Mouse (Mus musculus) lung, embryonic 14.5 days (tissue): ENCODE data around the gene Klhl22. TPM values are rescaled to one million over a fixed set of nuclear protein-coding genes. Genes with fewer than 3 reads are reported as not detected.

Experiments
- ATAC-seq: fragments of 200-750 bp; cut with Nextera tagmentation; 2 replicates; pipeline ENCODE4 v1.8.0; 2017; ENCODE audit warnings: mild to moderate bottlenecking, moderate TSS enrichment, moderate library complexity; ENCODE audit not compliant: insufficient read depth
- DNase-seq: peaks from one replicate; pipeline ENCODE4 v3.0.0-alpha.2; 2015
- H3K27ac ChIP-seq: fragments of 300-500 bp; sonication (generic); 2 replicates; pipeline ENCODE4 v1.5.1; 2014; ENCODE audit warnings: low read depth, mild to moderate bottlenecking, moderate library complexity
- H3K27me3 ChIP-seq: fragments of 300-500 bp; sonication (generic); 2 replicates; pipeline ENCODE4 v1.6.1; 2014; ENCODE audit warnings: low read length, control low read depth; ENCODE audit not compliant: insufficient read depth
- H3K36me3 ChIP-seq: fragments of 300-500 bp; sonication (generic); 2 replicates; pipeline ENCODE4 v1.6.1; 2014; ENCODE audit warnings: control low read depth; ENCODE audit not compliant: insufficient read depth
- H3K4me1 ChIP-seq: fragments of 300-500 bp; sonication (generic); 2 replicates; pipeline ENCODE4 v1.6.1; 2014; ENCODE audit warnings: antibody characterized with exemption, control low read depth; ENCODE audit not compliant: insufficient read depth
- H3K4me2 ChIP-seq: fragments of 300-500 bp; sonication (generic); 2 replicates; pipeline ENCODE4 v1.6.1; 2014; ENCODE audit warnings: mild to moderate bottlenecking
- H3K4me3 ChIP-seq: fragments of 300-500 bp; sonication (generic); 2 replicates; pipeline ENCODE4 v1.5.1; 2014; ENCODE audit warnings: low read depth, low read length
- H3K9ac ChIP-seq: fragments of 300-500 bp; sonication (generic); 2 replicates; pipeline ENCODE4 v1.6.1; 2014
- H3K9me3 ChIP-seq: fragments of 300-500 bp; sonication (generic); 2 replicates; pipeline ENCODE4 v1.6.1; 2016; ENCODE audit warnings: low read depth, low read length, control low read depth
- CTCF ChIP-seq: IDR thresholded peaks from 2 replicates; pipeline ENCODE4 v1.5.1; 2016; ENCODE audit warnings: antibody characterized with exemption, low read depth
- WGBS: fragments of 180-500 bp; shearing (Covaris S2); extraction: QIAGEN DNeasy Blood & Tissue Kit; methylation state at CpG from one replicate; pipeline ENCODE4 v1.1.7; 2014; 5-methylcytosine and 5-hydroxymethylcytosine counted together
- polyA plus RNA-seq: library from polyadenylated mRNA; unstranded; fragments of >200 nt; fragmentation: Nextera tagmentation; extraction: Ambion mirVana; gene quantifications from 2 replicates; pipeline ENCODE4 v1.2.1, GENCODE M21; 2014

Klhl22 gene
- polyA plus RNA-seq, result 67.0 and 70.7 TPM in 2 replicates

DNA sequence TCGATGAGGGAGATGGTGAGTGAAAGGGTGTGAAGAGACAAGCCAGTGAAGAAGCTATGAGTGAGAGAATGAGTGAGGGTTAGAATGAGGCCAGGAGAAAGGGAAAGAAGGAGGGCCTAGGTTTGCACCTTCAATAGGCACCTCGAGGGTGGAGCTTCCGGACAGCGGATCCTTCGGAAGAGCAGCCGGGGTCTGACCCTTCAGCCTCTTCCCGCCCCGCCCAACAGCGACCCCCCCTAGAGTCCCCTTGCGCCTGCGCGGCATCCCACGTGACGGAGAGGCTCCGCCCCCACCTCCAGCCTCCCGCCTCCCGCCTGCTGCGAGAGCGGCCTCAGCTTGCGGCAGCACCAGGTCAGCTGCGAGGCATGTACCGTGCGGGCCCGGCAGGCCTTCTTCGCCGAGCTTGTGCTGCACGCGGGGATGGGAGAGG lies at the start of gene Klhl22:
Gene Klhl22 (plus strand): TSS at position 275 of the 430 bp plus-strand sequence.
- WGBS, result under 1% methylated on average over 22 of the region's 28 CpGs

GRCm38 (mm10) chr16:17717791-17718190 lies 41.6 kb upstream of the Klhl22 start:
- peaks cover 4% of the 10 kb centered on the region for H3K4me1 ChIP-seq

More for the DNA sequence above, at the start of gene Klhl22:
- Histone ChIP-seq H3K9me3 (no peaks in the 10 kb centered on the region), H3K9ac (peak within 1 kb of the TSS; percentile 87), H3K27ac (peak within 1 kb of the TSS; percentile 68; the same call in 1 of the 2 replicates), H3K4me1 (0 out of 2 replicates have a peak, but pooled peaks cover 5% of the 10 kb centered on the region), H3K36me3 (peaks cover 11% of the 10 kb centered on the region), H3K4me3 (peak within 1 kb of the TSS; percentile 67), H3K4me2 (peak within 1 kb of the TSS; percentile 91), H3K27me3 (no peaks in the 10 kb centered on the region)
- ATAC-seq, result peak; percentile 96
- no peak for TF ChIP-seq CTCF
- DNase-seq, result peak; percentile 95

DNA sequence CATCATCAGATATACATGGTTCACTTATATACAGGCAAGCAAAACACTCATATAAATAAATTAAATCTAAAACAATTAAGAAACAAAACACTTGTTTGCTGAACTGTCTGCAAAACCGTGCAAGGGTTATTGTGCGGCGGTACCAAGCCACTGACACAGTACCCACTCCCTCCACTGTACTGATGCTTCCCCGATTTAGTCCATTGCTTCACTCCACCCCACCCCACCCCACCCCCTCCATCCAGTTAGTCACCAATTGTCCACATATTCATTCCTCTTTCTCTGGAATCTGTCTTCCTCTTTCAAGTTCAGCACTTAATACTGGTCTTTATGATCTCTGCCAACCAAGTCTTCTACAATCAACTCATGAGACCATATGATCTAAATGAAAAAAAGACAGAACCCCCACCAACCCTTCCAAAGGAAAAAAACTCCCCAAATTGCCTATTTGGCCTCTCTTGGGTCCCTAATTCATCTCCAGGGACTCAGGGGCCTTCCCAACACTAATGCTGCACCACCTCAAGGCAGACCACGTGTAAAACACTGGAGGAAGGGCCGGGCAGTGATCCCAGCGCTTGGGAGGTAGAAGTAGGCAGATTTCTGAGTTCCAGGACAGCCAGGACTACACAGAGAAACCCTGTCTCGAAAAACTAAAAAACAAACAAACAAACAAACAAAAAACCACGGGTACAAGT lies 38.2 kb upstream of the Klhl22 start:
- ATAC-seq (no peak), DNase-seq (no peak)
- Histone ChIP-seq H3K4me1 (peaks cover 4% of the 10 kb centered on the region), H3K4me2 (peak overlapping the region; percentile 94), H3K36me3 (peaks cover 5% of the 10 kb centered on the region; the same call in 1 of the 2 replicates), H3K27ac (no peak overlapping the region), H3K27me3 (no peaks in the 10 kb centered on the region), H3K9ac (peak overlapping the region; percentile 84), H3K4me3 (peak overlapping the region; percentile 93), H3K9me3 (no peaks in the 10 kb centered on the region)
- WGBS, result 66% methylated on average over 9 of the region's 9 CpGs
- no peak for TF ChIP-seq CTCF

More at GRCm38 (mm10) chr16:17717791-17718190, 41.6 kb upstream of the Klhl22 start:
- no peak overlapping the region for H3K4me3 ChIP-seq
- H3K9ac ChIP-seq, result no peak overlapping the region
- H3K9me3 ChIP-seq, result no peaks in the 10 kb centered on the region
- no peak overlapping the region for H3K27ac ChIP-seq
- no peak for ATAC-seq
- DNase-seq, result no peak
- H3K27me3 ChIP-seq, result no peaks in the 10 kb centered on the region
- 95% methylated on average over 1 of the region's 1 CpGs for WGBS
- no peak overlapping the region for H3K4me2 ChIP-seq
- H3K36me3 ChIP-seq, result peaks cover 9% of the 10 kb centered on the region
- no peak for TF ChIP-seq CTCF

DNA sequence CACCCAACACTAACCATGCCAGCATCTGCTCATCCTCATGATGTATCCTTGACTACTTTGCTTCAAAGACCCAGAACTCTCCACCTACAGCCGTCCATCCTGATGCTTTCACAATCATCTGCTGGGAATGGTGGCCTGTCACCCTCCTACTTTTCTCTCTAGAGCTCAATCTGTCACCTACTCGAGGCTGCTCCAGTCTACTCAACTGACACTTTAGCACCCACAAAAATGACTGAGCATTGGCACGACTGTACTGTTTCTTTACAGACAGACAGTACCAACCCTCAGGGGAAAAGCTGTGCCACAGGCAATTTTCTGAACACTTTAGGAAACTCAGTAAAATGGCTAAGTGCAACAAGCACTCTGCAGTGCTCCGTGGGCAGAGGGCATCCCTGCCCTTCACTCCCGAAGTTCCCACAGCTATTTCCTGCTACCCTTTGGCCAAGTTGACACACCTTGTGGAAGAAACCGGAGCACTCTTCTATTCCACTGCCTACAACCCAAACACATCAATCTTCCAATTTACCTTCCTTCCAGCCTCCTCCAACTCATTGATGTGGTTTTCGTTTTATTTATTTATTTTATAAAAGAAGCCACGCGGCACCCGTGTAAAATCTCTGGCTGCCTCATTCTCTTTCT lies 37.5 kb upstream of the Klhl22 start:
- Histone ChIP-seq H3K9ac (peak overlapping the region; percentile 84), H3K4me3 (peak overlapping the region; percentile 93), H3K9me3 (no peaks in the 10 kb centered on the region), H3K36me3 (peaks cover 5% of the 10 kb centered on the region; the same call in 1 of the 2 replicates), H3K4me2 (peak overlapping the region; percentile 94), H3K4me1 (peaks cover 4% of the 10 kb centered on the region), H3K27ac (peak overlapping the region; percentile 82), H3K27me3 (no peaks in the 10 kb centered on the region)
- ATAC-seq (0 out of 2 replicates have a peak, but pooled peaks have one; percentile 6), DNase-seq (no peak)
- TF ChIP-seq CTCF, result no peak
- 4% methylated on average over 10 of the region's 10 CpGs for WGBS

GRCm38 (mm10) chr16:17722461-17723324 lies 36.7 kb upstream of the Klhl22 start:
- H3K9ac ChIP-seq, result peak overlapping the region; percentile 84
- peak overlapping the region; percentile 82 for H3K27ac ChIP-seq
- peak overlapping the region; percentile 94 for H3K4me2 ChIP-seq

DNA sequence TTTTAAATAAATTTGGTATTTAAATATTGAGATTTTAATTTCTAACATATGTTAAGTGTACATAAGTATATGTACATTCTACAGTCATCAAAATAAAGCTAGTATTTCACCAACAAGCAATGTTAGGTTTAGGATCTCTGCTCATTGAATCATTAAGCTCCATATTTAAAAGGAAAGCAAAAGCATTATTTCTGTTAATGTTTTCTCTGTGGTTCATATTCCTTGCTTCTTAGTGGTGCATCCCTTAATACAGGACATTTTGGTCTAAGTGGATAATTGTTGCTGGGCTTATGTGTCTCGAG lies 36.1 kb upstream of the Klhl22 start:
- WGBS, result 70% methylated on average over 1 of the region's 1 CpGs
- Histone ChIP-seq H3K4me2 (peak overlapping the region; percentile 94; the same call in 1 of the 2 replicates), H3K9ac (no peak overlapping the region)

More at GRCm38 (mm10) chr16:17722461-17723324, 36.7 kb upstream of the Klhl22 start:
- Histone ChIP-seq H3K4me1 (peaks cover 4% of the 10 kb centered on the region), H3K36me3 (peaks cover 5% of the 10 kb centered on the region; the same call in 1 of the 2 replicates), H3K9me3 (no peaks in the 10 kb centered on the region), H3K27me3 (no peaks in the 10 kb centered on the region), H3K4me3 (peak overlapping the region; percentile 93)
- TF ChIP-seq CTCF, result peak; percentile 66
- DNase-seq (peak; percentile 92), ATAC-seq (peak; percentile 92)
- 1% methylated on average over 44 of the region's 44 CpGs for WGBS

More for the DNA sequence above, 36.1 kb upstream of the Klhl22 start:
- ATAC-seq, result no peak
- no peaks in the 10 kb centered on the region for H3K9me3 ChIP-seq
- H3K4me3 ChIP-seq, result peak overlapping the region; percentile 93; the same call in 1 of the 2 replicates
- no peak for DNase-seq
- H3K36me3 ChIP-seq, result peaks cover 5% of the 10 kb centered on the region; the same call in 1 of the 2 replicates
- no peak overlapping the region for H3K27ac ChIP-seq
- TF ChIP-seq CTCF, result no peak
- H3K4me1 ChIP-seq, result peaks cover 4% of the 10 kb centered on the region
- no peaks in the 10 kb centered on the region for H3K27me3 ChIP-seq
